Mouse (Mus musculus): ENCODE measurements around the gene Grap. TPM values are rescaled to one million over a fixed set of nuclear protein-coding genes. Genes with fewer than 3 reads are reported as not detected.

Gene Grap
- total RNA-seq (2014; rRNA removed; ENCODE audit: low replicate concordance) (4.3 and 10.1 TPM in 2 replicates), polyA plus RNA-seq (2015; fragmentation: Nextera tagmentation; extraction: Ambion mirVana) (10.3 and 11.0 TPM in 2 replicates)

- Histone ChIP-seq H3K4me1 (ENCODE audit: control insufficient read depth, insufficient read depth) (no peaks in the 10 kb centered on the region), H3K9me3 (replicated peaks; ENCODE audit: control insufficient read depth, low read length) (no peaks in the 10 kb centered on the region), H3K36me3 (replicated peaks; ENCODE audit: control insufficient read depth, insufficient read depth, low read length) (no peaks in the 10 kb centered on the region), H3K27me3 (ENCODE audit: control insufficient read depth, insufficient read depth, low read length) (no peaks in the 10 kb centered on the region), H3K27ac (ENCODE audit: low read depth) (peak within 1 kb of the TSS; percentile 61), H3K4me2 (ENCODE audit: low read depth, low read length) (peak within 1 kb of the TSS; percentile 30), H3K4me3 (ENCODE audit: low read depth, low read length) (peak within 1 kb of the TSS; percentile 24), H3K9ac (replicated peaks; ENCODE audit: low read depth, low read length) (peak within 1 kb of the TSS; percentile 0; the same call in 1 of the 2 replicates)
- peak; percentile 12 for DNase-seq (ENCODE audit: low spot score)
- WGBS, result 51% methylated on average over 10 of the region's 10 CpGs
- TF ChIP-seq CTCF (IDR thresholded peaks at IDR 0.05; ENCODE audit: low read depth) (no peak), EP300 (IDR thresholded peaks at IDR 0.05; ENCODE audit: low read depth) (peak; percentile 47; the same call in 1 of the 2 replicates)
- peak; percentile 58 for ATAC-seq (ENCODE audit: insufficient read depth, low read depth)
Measured at GRCm38 (mm10) chr11:61652686-61653447, at the start of gene Grap. Gene Grap, plus strand, starts transcription at chr11:61653265.

DNA sequence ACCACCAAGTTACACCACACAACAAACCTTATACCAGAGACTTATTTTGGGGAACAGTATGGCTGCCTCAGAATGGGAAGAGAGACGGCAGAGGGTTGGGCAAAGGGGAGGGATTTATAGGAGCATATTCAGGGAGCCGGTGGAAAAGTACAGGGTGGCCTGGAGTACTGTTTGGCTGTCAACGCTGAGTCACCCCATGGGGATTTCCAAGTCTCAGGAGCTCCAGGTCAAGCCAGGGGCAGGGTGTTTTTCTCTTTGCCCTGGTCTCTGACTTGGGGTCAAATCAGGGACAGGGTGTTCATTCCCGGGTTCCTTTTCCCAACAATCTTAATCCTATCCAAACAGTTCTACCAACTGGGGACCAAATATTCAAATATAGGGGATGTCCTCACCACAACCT, 45.0 kb upstream of the Grap start:
- no peaks in the 10 kb centered on the region for H3K36me3 ChIP-seq (replicated peaks; ENCODE audit: control insufficient read depth, insufficient read depth, low read length)
- TF ChIP-seq CTCF (IDR thresholded peaks at IDR 0.05; ENCODE audit: low read depth) (no peak), EP300 (IDR thresholded peaks at IDR 0.05; ENCODE audit: low read depth) (no peak)
- ATAC-seq (ENCODE audit: insufficient read depth, low read depth), result no peak
- WGBS, result 54% methylated on average over 4 of the region's 4 CpGs
- no peaks in the 10 kb centered on the region for H3K4me1 ChIP-seq (ENCODE audit: control insufficient read depth, insufficient read depth)
- no peak overlapping the region for H3K4me3 ChIP-seq (ENCODE audit: low read depth, low read length)
- no peak overlapping the region for H3K27ac ChIP-seq (ENCODE audit: low read depth)
- H3K4me2 ChIP-seq (ENCODE audit: low read depth, low read length), result no peak overlapping the region
- DNase-seq (ENCODE audit: low spot score), result no peak
- H3K27me3 ChIP-seq (ENCODE audit: control insufficient read depth, insufficient read depth, low read length), result no peaks in the 10 kb centered on the region
- H3K9ac ChIP-seq (replicated peaks; ENCODE audit: low read depth, low read length), result no peak overlapping the region
- H3K9me3 ChIP-seq (replicated peaks; ENCODE audit: control insufficient read depth, low read length), result no peaks in the 10 kb centered on the region

DNA sequence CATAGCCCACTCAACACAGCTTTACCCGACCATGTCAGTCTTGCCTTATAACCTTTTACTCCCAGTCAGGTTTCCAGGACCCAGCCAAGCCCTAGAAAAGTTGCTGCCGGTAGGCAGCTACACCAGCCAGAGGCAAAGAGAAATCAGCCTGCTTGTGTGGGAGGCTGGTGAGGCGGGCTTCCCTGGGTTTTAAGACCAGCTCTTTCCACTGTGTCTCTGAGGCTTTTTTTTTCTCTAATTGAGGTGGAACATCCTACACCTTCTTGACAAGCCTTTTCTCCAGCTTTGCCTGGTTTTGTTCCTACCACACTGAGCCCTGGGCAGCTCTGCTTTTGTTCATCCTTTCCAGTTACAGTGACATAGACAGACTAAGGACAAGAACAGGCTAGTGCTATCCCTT, 41.9 kb upstream of the Grap start:
- Histone ChIP-seq H3K4me2 (ENCODE audit: low read depth, low read length) (no peak overlapping the region), H3K9ac (replicated peaks; ENCODE audit: low read depth, low read length) (no peak overlapping the region), H3K4me3 (ENCODE audit: low read depth, low read length) (no peak overlapping the region), H3K27me3 (ENCODE audit: control insufficient read depth, insufficient read depth, low read length) (no peaks in the 10 kb centered on the region), H3K27ac (ENCODE audit: low read depth) (0 out of 2 replicates have a peak overlapping the region, but pooled peaks have one; percentile 11), H3K4me1 (ENCODE audit: control insufficient read depth, insufficient read depth) (peaks cover 12% of the 10 kb centered on the region; the same call in 1 of the 2 replicates), H3K36me3 (replicated peaks; ENCODE audit: control insufficient read depth, insufficient read depth, low read length) (no peaks in the 10 kb centered on the region), H3K9me3 (replicated peaks; ENCODE audit: control insufficient read depth, low read length) (no peaks in the 10 kb centered on the region)
- no peak for DNase-seq (ENCODE audit: low spot score)
- no peak for ATAC-seq (ENCODE audit: insufficient read depth, low read depth)
- 66% methylated on average over 3 of the region's 3 CpGs for whole genome bisulfite sequencing
- no peak for TF ChIP-seq EP300 (IDR thresholded peaks at IDR 0.05; ENCODE audit: low read depth)
- TF ChIP-seq CTCF (IDR thresholded peaks at IDR 0.05; ENCODE audit: low read depth), result no peak

DNA sequence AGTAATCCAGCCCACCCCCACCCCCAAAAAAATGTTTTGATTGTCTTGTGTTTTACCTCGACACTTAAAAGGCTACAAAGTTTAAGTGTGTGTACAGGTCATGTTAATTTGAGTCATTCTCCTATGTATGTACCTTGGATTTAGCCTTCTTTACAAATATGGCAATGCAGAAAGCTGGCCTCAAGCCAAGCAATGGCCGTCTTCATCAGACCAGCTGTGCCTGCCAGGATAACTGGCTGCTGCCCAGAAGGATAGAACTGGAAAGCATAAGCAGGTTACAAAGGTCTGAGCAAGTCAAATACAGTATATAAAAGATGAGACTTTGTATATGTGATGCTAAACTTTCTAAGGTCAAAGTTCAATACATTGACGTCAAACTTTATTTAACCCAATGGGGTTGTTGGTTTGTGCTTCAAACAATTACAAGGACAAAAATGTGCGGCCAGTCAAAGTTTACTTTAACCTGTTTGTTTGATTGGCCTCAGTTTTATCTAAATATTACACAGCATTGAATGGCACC, 40.9 kb upstream of the Grap start:
- H3K4me2 ChIP-seq (ENCODE audit: low read depth, low read length), result no peak overlapping the region
- H3K36me3 ChIP-seq (replicated peaks; ENCODE audit: control insufficient read depth, insufficient read depth, low read length), result no peaks in the 10 kb centered on the region
- no peaks in the 10 kb centered on the region for H3K27me3 ChIP-seq (ENCODE audit: control insufficient read depth, insufficient read depth, low read length)
- no peak overlapping the region for H3K27ac ChIP-seq (ENCODE audit: low read depth)
- WGBS, result 64% methylated on average over 4 of the region's 4 CpGs
- H3K9me3 ChIP-seq (replicated peaks; ENCODE audit: control insufficient read depth, low read length), result no peaks in the 10 kb centered on the region
- no peak overlapping the region for H3K4me3 ChIP-seq (ENCODE audit: low read depth, low read length)
- no peak for TF ChIP-seq CTCF (IDR thresholded peaks at IDR 0.05; ENCODE audit: low read depth)
- TF ChIP-seq EP300 (IDR thresholded peaks at IDR 0.05; ENCODE audit: low read depth), result no peak
- DNase-seq (ENCODE audit: low spot score) (no peak), ATAC-seq (ENCODE audit: insufficient read depth, low read depth) (no peak)
- peaks cover 21% of the 10 kb centered on the region; the same call in 1 of the 2 replicates for H3K4me1 ChIP-seq (ENCODE audit: control insufficient read depth, insufficient read depth)
- H3K9ac ChIP-seq (replicated peaks; ENCODE audit: low read depth, low read length), result no peak overlapping the region

GRCm38 (mm10) chr11:61614401-61614800, 38.7 kb upstream of the Grap start:
- H3K9ac ChIP-seq (replicated peaks; ENCODE audit: low read depth, low read length), result no peak overlapping the region
- no peak for DNase-seq (ENCODE audit: low spot score)

More at GRCm38 (mm10) chr11:61614401-61614800, 38.7 kb upstream of the Grap start:
- Histone ChIP-seq H3K9me3 (replicated peaks; ENCODE audit: control insufficient read depth, low read length) (no peaks in the 10 kb centered on the region), H3K4me3 (ENCODE audit: low read depth, low read length) (no peak overlapping the region), H3K4me2 (ENCODE audit: low read depth, low read length) (no peak overlapping the region), H3K36me3 (replicated peaks; ENCODE audit: control insufficient read depth, insufficient read depth, low read length) (no peaks in the 10 kb centered on the region), H3K4me1 (ENCODE audit: control insufficient read depth, insufficient read depth) (peaks cover 21% of the 10 kb centered on the region; the same call in 1 of the 2 replicates), H3K27me3 (ENCODE audit: control insufficient read depth, insufficient read depth, low read length) (no peaks in the 10 kb centered on the region), H3K27ac (ENCODE audit: low read depth) (peak overlapping the region; percentile 57)
- WGBS, result 56% methylated on average over 5 of the region's 5 CpGs
- no peak for ATAC-seq (ENCODE audit: insufficient read depth, low read depth)
- TF ChIP-seq CTCF (IDR thresholded peaks at IDR 0.05; ENCODE audit: low read depth), result no peak
- TF ChIP-seq EP300 (IDR thresholded peaks at IDR 0.05; ENCODE audit: low read depth), result no peak
